23 mouse cellular contexts compared by ENCODE assay signal in genomic region chr2:4858161-4858560, GRCm38 (mm10). TPM values are rescaled to one million over a fixed set of nuclear protein-coding genes. Genes with fewer than 3 reads are reported as not detected.
DNase-seq lines count a peak whose midpoint lies in the region; ATAC-seq lines count a peak whose summit lies in the region.
"Had no signal": no experiment of that assay in that cellular context is flagged by ENCODE, and none has a peak within 500 bp of the region (broad histone marks: within the 10 kb centered on the region; RNA-seq: fewer than 3 reads in every experiment).

No protein-coding gene starts in this region.

- H3K36me3 ChIP-seq in embryonic facial prominence, embryonic 11.5 days (replicated peaks; ENCODE audit: control insufficient read depth, insufficient read depth, low read depth, low read length): no peaks in the 10 kb centered on the region
- H3K36me3 ChIP-seq in embryonic facial prominence, embryonic 10.5 days (replicated peaks): no peaks in the 10 kb centered on the region
- H3K36me3 ChIP-seq in limb, embryonic 13.5 days: no peaks in the 10 kb centered on the region
- no peaks in the 10 kb centered on the region for H3K36me3 ChIP-seq in limb, embryonic 10.5 days
- no peaks in the 10 kb centered on the region for H3K36me3 ChIP-seq in embryonic facial prominence, embryonic 14.5 days (ENCODE audit: control insufficient read depth, insufficient read depth, low read length)
- H3K36me3 ChIP-seq: embryonic facial prominence, embryonic 13.5 days; heart, embryonic 10.5 days; hindbrain, embryonic 13.5 days had no signal

- H3K27ac ChIP-seq in embryonic facial prominence, embryonic 11.5 days (replicated peaks; ENCODE audit: low read depth, low read length): no peak overlapping the region
- H3K27ac ChIP-seq in embryonic facial prominence, embryonic 10.5 days (replicated peaks): no peak overlapping the region
- H3K27ac ChIP-seq in limb, embryonic 13.5 days: no peak overlapping the region
- no peak overlapping the region for H3K27ac ChIP-seq in limb, embryonic 10.5 days
- no peak overlapping the region for H3K27ac ChIP-seq in embryonic facial prominence, embryonic 14.5 days (replicated peaks; ENCODE audit: low read depth, low read length)
- H3K27ac ChIP-seq: embryonic facial prominence, embryonic 13.5 days; forebrain, embryonic 13.5 days; gastrocnemius, adult 2 months; heart, embryonic 10.5 days; hindbrain, embryonic 13.5 days; hindbrain, postnatal 0 days had no signal

- DNase-seq in embryonic facial prominence, embryonic 11.5 days (ENCODE audit: low spot score): peak; percentile 23
- DNase-seq in embryonic facial prominence, embryonic 10.5 days (ENCODE audit: low spot score): no peak
- no peak for DNase-seq in limb, embryonic 10.5 days (ENCODE audit: low spot score)
- DNase-seq in embryonic facial prominence, embryonic 14.5 days (ENCODE audit: low spot score): peak; percentile 34
- DNase-seq in thymus, postnatal 10 days (ENCODE audit: low spot score in 2 of 2): no peak
- DNase-seq in gastrocnemius, postnatal 4 days (ENCODE audit: low spot score in 2 of 2): no peak
- DNase-seq: adrenal gland, adult 8-10 months; adrenal gland, postnatal 36 days; cerebellum, adult 11 months; cerebellum, adult 8-10 months; cerebellum, postnatal 25 days; forebrain, postnatal 0 days; gastrocnemius, adult 2 months; gastrocnemius, postnatal 25 days; heart, adult 18-20 months; heart, postnatal 10 days had no signal

- H3K4me3 ChIP-seq in embryonic facial prominence, embryonic 11.5 days (ENCODE audit: low read depth, low read length): no peak overlapping the region
- no peak overlapping the region for H3K4me3 ChIP-seq in embryonic facial prominence, embryonic 10.5 days
- no peak overlapping the region for H3K4me3 ChIP-seq in limb, embryonic 13.5 days
- no peak overlapping the region for H3K4me3 ChIP-seq in limb, embryonic 10.5 days
- H3K4me3 ChIP-seq in embryonic facial prominence, embryonic 14.5 days (ENCODE audit: low read depth, low read length): no peak overlapping the region
- H3K4me3 ChIP-seq: embryonic facial prominence, embryonic 13.5 days; forebrain, embryonic 13.5 days; gastrocnemius, adult 2 months; heart, embryonic 10.5 days; hindbrain, embryonic 13.5 days had no signal

- H3K4me1 ChIP-seq in embryonic facial prominence, embryonic 11.5 days (ENCODE audit: control insufficient read depth, insufficient read depth, low read length): no peaks in the 10 kb centered on the region
- H3K4me1 ChIP-seq in embryonic facial prominence, embryonic 10.5 days: peaks cover 16% of the 10 kb centered on the region
- H3K4me1 ChIP-seq in limb, embryonic 13.5 days: peaks cover 7% of the 10 kb centered on the region; the same call in 1 of the 2 replicates
- H3K4me1 ChIP-seq in limb, embryonic 10.5 days: 0 out of 2 replicates have a peak, but pooled peaks cover 4% of the 10 kb centered on the region
- H3K4me1 ChIP-seq in embryonic facial prominence, embryonic 14.5 days (ENCODE audit: control insufficient read depth, insufficient read depth, low read length): no peaks in the 10 kb centered on the region
- H3K4me1 ChIP-seq: forebrain, embryonic 13.5 days; heart, embryonic 10.5 days had no signal

- no peaks in the 10 kb centered on the region for H3K9me3 ChIP-seq in embryonic facial prominence, embryonic 11.5 days (replicated peaks; ENCODE audit: control insufficient read depth, low read length)
- H3K9me3 ChIP-seq in embryonic facial prominence, embryonic 10.5 days: no peaks in the 10 kb centered on the region
- no peaks in the 10 kb centered on the region for H3K9me3 ChIP-seq in limb, embryonic 13.5 days
- H3K9me3 ChIP-seq in limb, embryonic 10.5 days (replicated peaks): no peaks in the 10 kb centered on the region
- 0 out of 2 replicates have a peak, but pooled peaks cover 3% of the 10 kb centered on the region for H3K9me3 ChIP-seq in embryonic facial prominence, embryonic 14.5 days (ENCODE audit: control insufficient read depth, low read length)
- H3K9me3 ChIP-seq: embryonic facial prominence, embryonic 13.5 days; forebrain, embryonic 13.5 days; heart, embryonic 10.5 days; hindbrain, embryonic 13.5 days had no signal

- ATAC-seq in embryonic facial prominence, embryonic 11.5 days (replicated peaks; ENCODE audit: insufficient number of reproducible peaks, low FRiP score, low TSS enrichment, low read depth): no peak
- no peak for ATAC-seq in limb, embryonic 13.5 days (ENCODE audit: low FRiP score, low read depth)
- ATAC-seq in embryonic facial prominence, embryonic 14.5 days (ENCODE audit: low read depth): no peak
- ATAC-seq: forebrain, embryonic 13.5 days; forebrain, postnatal 0 days had no signal

- 73% methylated on average over 10 of the region's 10 CpGs for WGBS in embryonic facial prominence, embryonic 11.5 days
- 73% methylated on average over 10 of the region's 10 CpGs for WGBS in embryonic facial prominence, embryonic 10.5 days
- 63% methylated on average over 10 of the region's 10 CpGs for WGBS in limb, embryonic 13.5 days
- 82% methylated on average over 10 of the region's 10 CpGs for WGBS in limb, embryonic 10.5 days
- 58% methylated on average over 10 of the region's 10 CpGs for WGBS in embryonic facial prominence, embryonic 14.5 days

- no peaks in the 10 kb centered on the region for H3K27me3 ChIP-seq in embryonic facial prominence, embryonic 11.5 days (ENCODE audit: control insufficient read depth, insufficient read depth, low read length)
- no peaks in the 10 kb centered on the region for H3K27me3 ChIP-seq in embryonic facial prominence, embryonic 10.5 days (replicated peaks; ENCODE audit: low read depth, poor library complexity, severe bottlenecking)
- H3K27me3 ChIP-seq in limb, embryonic 13.5 days: no peaks in the 10 kb centered on the region
- H3K27me3 ChIP-seq in limb, embryonic 10.5 days (ENCODE audit: low read depth, poor library complexity, severe bottlenecking): no peaks in the 10 kb centered on the region
- H3K27me3 ChIP-seq in embryonic facial prominence, embryonic 14.5 days (replicated peaks; ENCODE audit: control insufficient read depth, insufficient read depth, low read length): no peaks in the 10 kb centered on the region
- H3K27me3 ChIP-seq: CH12.LX; embryonic facial prominence, embryonic 13.5 days; forebrain, embryonic 13.5 days; hindbrain, embryonic 13.5 days had no signal

- no peak overlapping the region for H3K4me2 ChIP-seq in embryonic facial prominence, embryonic 11.5 days (ENCODE audit: low read depth, low read length)
- H3K4me2 ChIP-seq in limb, embryonic 13.5 days (replicated peaks): no peak overlapping the region
- no peak overlapping the region for H3K4me2 ChIP-seq in embryonic facial prominence, embryonic 14.5 days (ENCODE audit: low read depth, low read length)
- H3K4me2 ChIP-seq: embryonic facial prominence, embryonic 13.5 days; forebrain, embryonic 13.5 days; hindbrain, embryonic 13.5 days had no signal

- H3K9ac ChIP-seq in embryonic facial prominence, embryonic 11.5 days (replicated peaks; ENCODE audit: low read length): no peak overlapping the region
- H3K9ac ChIP-seq in limb, embryonic 13.5 days: 0 out of 2 replicates have a peak overlapping the region, but pooled peaks have one; percentile 13
- H3K9ac ChIP-seq in embryonic facial prominence, embryonic 14.5 days (ENCODE audit: low read depth, low read length): no peak overlapping the region
- H3K9ac ChIP-seq: embryonic facial prominence, embryonic 13.5 days; forebrain, embryonic 13.5 days; forebrain, postnatal 0 days; hindbrain, embryonic 13.5 days had no signal

RNA-seq across cellular contexts. Expression of gene Sephs1, which starts 23.2 kb away (rescaled TPM):
- polyA plus RNA-seq in embryonic facial prominence, embryonic 11.5 days (2014; fragmentation: Nextera tagmentation; extraction: Ambion mirVana): 148 and 156 TPM in 2 replicates
- 124 and 130 TPM in 2 replicates for polyA plus RNA-seq in embryonic facial prominence, embryonic 10.5 days (2016; fragmentation: Nextera tagmentation; extraction: Ambion mirVana)
- polyA plus RNA-seq in limb, embryonic 13.5 days (2015; fragmentation: Nextera tagmentation; extraction: Ambion mirVana): 93.1 and 93.4 TPM in 2 replicates
- 139 and 147 TPM in 2 replicates for polyA plus RNA-seq in limb, embryonic 10.5 days (2016; fragmentation: Nextera tagmentation; extraction: Ambion mirVana)
- polyA plus RNA-seq in embryonic facial prominence, embryonic 14.5 days (2014; fragmentation: Nextera tagmentation; extraction: Ambion mirVana): 76.1 and 86.6 TPM in 2 replicates
- total RNA-seq in gastrocnemius, postnatal 4 days (2021): 10 to 100 TPM; 38.9 to 39.9 TPM

Comparison
In these comparisons a context has a peak if more than half of its experiments do, and no peak if none do; other contexts are left out.
1. DNase-seq: peak in embryonic facial prominence, embryonic 11.5 days (single experiment) and embryonic facial prominence, embryonic 14.5 days (single experiment); none in embryonic facial prominence, embryonic 10.5 days (single experiment), limb, embryonic 10.5 days (single experiment), thymus, postnatal 10 days (0 of 2) and gastrocnemius, postnatal 4 days (0 of 2).